Mouse (Mus musculus) liver, embryonic 14.5 days (tissue): ENCODE measurements around the gene Aldh9a1.

Experiments
- CTCF ChIP-seq: IDR thresholded peaks from 2 replicates; pipeline ENCODE4 v1.5.1; 2016; ENCODE audit warnings: antibody characterized with exemption, low read depth, control low read depth
- EP300 ChIP-seq: IDR thresholded peaks from 2 replicates; pipeline ENCODE4 v1.6.1; 2016; ENCODE audit warnings: antibody characterized with exemption, low read depth

GRCm38 (mm10) chr1:167350597-167351415, 1.0 kb downstream of the Aldh9a1 start:
- TF ChIP-seq CTCF: no peak
- TF ChIP-seq EP300: no peak
